Mouse (Mus musculus) forelimb bud, embryonic 11.5 days (tissue): ENCODE results near the gene Fam78b.

Experiments
- DNase-seq: peaks from one replicate; pipeline ENCODE4 v3.0.0-alpha.2; 2012; ENCODE audit warnings: low read depth, low spot score

Fam78b gene

GRCm38 (mm10) chr1:167032046-167032648 is 30.9 kb downstream of the Fam78b start:
- no peak for DNase-seq

- no peak for DNase-seq
Measured at GRCm38 (mm10) chr1:167034435-167034834, 33.2 kb downstream of the Fam78b start.

GRCm38 (mm10) chr1:167042558-167042957 is 41.3 kb downstream of the Fam78b start:
- no peak for DNase-seq

GRCm38 (mm10) chr1:167046169-167046927 is 45.1 kb downstream of the Fam78b start:
- no peak for DNase-seq

GRCm38 (mm10) chr1:167050859-167051258 is 49.6 kb downstream of the Fam78b start:
- DNase-seq = no peak

- DNase-seq = no peak
Measured at GRCm38 (mm10) chr1:167054029-167054428, 52.8 kb downstream of the Fam78b start.

- no peak for DNase-seq
Measured at GRCm38 (mm10) chr1:167057543-167057942, 56.3 kb downstream of the Fam78b start.

GRCm38 (mm10) chr1:167059550-167060285 is 58.5 kb downstream of the Fam78b start:
- no peak for DNase-seq

- DNase-seq = no peak
Measured at GRCm38 (mm10) chr1:167063971-167064370, 62.8 kb downstream of the Fam78b start.

GRCm38 (mm10) chr1:167065541-167065940 is 64.3 kb downstream of the Fam78b start:
- DNase-seq = no peak

GRCm38 (mm10) chr1:167065986-167066385 is 64.8 kb downstream of the Fam78b start:
- no peak for DNase-seq

GRCm38 (mm10) chr1:167066933-167067341 is 65.7 kb downstream of the Fam78b start:
- no peak for DNase-seq

- no peak for DNase-seq
Measured at GRCm38 (mm10) chr1:167069741-167070140, 68.5 kb downstream of the Fam78b start.

GRCm38 (mm10) chr1:167070306-167070705 is 69.1 kb downstream of the Fam78b start:
- DNase-seq = no peak

GRCm38 (mm10) chr1:167075726-167076125 is 74.5 kb downstream of the Fam78b start:
- DNase-seq = no peak

GRCm38 (mm10) chr1:167079476-167079875 is 78.3 kb downstream of the Fam78b start:
- DNase-seq = peak; percentile 65

GRCm38 (mm10) chr1:167081946-167082345 is 80.7 kb downstream of the Fam78b start:
- no peak for DNase-seq

- no peak for DNase-seq
Measured at GRCm38 (mm10) chr1:167082506-167083100, 81.4 kb downstream of the Fam78b start.

GRCm38 (mm10) chr1:167083181-167083580 is 82.0 kb downstream of the Fam78b start:
- no peak for DNase-seq

- DNase-seq = no peak
Measured at GRCm38 (mm10) chr1:167084330-167084729, 83.1 kb downstream of the Fam78b start.

GRCm38 (mm10) chr1:167085461-167085860 is 84.2 kb downstream of the Fam78b start:
- no peak for DNase-seq

- DNase-seq = no peak
Measured at GRCm38 (mm10) chr1:167090466-167090865, 89.2 kb downstream of the Fam78b start.
